Mouse (Mus musculus): Measurements from ENCODE around the gene Rab27a. TPM values are rescaled to one million over a fixed set of nuclear protein-coding genes. Genes with fewer than 3 reads are reported as not detected.

Gene Rab27a
- 85.9 and 109 TPM in 2 replicates for total RNA-seq (2017)

GRCm38 (mm10) chr9:73044146-73045079, at the start of gene Rab27a:
Gene Rab27a, plus strand, starts transcription at chr9:73044854.
- ATAC-seq (replicated peaks in 1 of 2; ENCODE audit: insufficient read depth in 1 of 2, low FRiP score in 2 of 2, low TSS enrichment in 1 of 2, low read depth in 1 of 2, poor library complexity in 2 of 2, severe bottlenecking in 2 of 2), result peak; percentile 82 to 84

GRCm38 (mm10) chr9:72996167-72996566, 48.5 kb upstream of the Rab27a start:
- ATAC-seq (replicated peaks in 1 of 2; ENCODE audit: insufficient read depth in 1 of 2, low FRiP score in 2 of 2, low TSS enrichment in 1 of 2, low read depth in 1 of 2, poor library complexity in 2 of 2, severe bottlenecking in 2 of 2), result no peak

- no peak for ATAC-seq (replicated peaks in 1 of 2; ENCODE audit: insufficient read depth in 1 of 2, low FRiP score in 2 of 2, low TSS enrichment in 1 of 2, low read depth in 1 of 2, poor library complexity in 2 of 2, severe bottlenecking in 2 of 2)
These were observed 47.8 kb upstream of the Rab27a start for GRCm38 (mm10) chr9:72996806-72997205.

- no peak for ATAC-seq (replicated peaks in 1 of 2; ENCODE audit: insufficient read depth in 1 of 2, low FRiP score in 2 of 2, low TSS enrichment in 1 of 2, low read depth in 1 of 2, poor library complexity in 2 of 2, severe bottlenecking in 2 of 2)
These were observed 44.2 kb upstream of the Rab27a start for GRCm38 (mm10) chr9:73000487-73000886.

GRCm38 (mm10) chr9:73001314-73002011, 43.2 kb upstream of the Rab27a start:
- no peak; a peak in 1 of 4 replicates for ATAC-seq (replicated peaks in 1 of 2; ENCODE audit: insufficient read depth in 1 of 2, low FRiP score in 2 of 2, low TSS enrichment in 1 of 2, low read depth in 1 of 2, poor library complexity in 2 of 2, severe bottlenecking in 2 of 2)

- ATAC-seq (replicated peaks in 1 of 2; ENCODE audit: insufficient read depth in 1 of 2, low FRiP score in 2 of 2, low TSS enrichment in 1 of 2, low read depth in 1 of 2, poor library complexity in 2 of 2, severe bottlenecking in 2 of 2), result no peak
These were observed 42.5 kb upstream of the Rab27a start for GRCm38 (mm10) chr9:73002177-73002576.

GRCm38 (mm10) chr9:73004076-73004475, 40.6 kb upstream of the Rab27a start:
- ATAC-seq (replicated peaks in 1 of 2; ENCODE audit: insufficient read depth in 1 of 2, low FRiP score in 2 of 2, low TSS enrichment in 1 of 2, low read depth in 1 of 2, poor library complexity in 2 of 2, severe bottlenecking in 2 of 2), result no peak

GRCm38 (mm10) chr9:73005106-73005505, 39.5 kb upstream of the Rab27a start:
- no peak for ATAC-seq (replicated peaks in 1 of 2; ENCODE audit: insufficient read depth in 1 of 2, low FRiP score in 2 of 2, low TSS enrichment in 1 of 2, low read depth in 1 of 2, poor library complexity in 2 of 2, severe bottlenecking in 2 of 2)

GRCm38 (mm10) chr9:73006175-73006574, 38.5 kb upstream of the Rab27a start:
- ATAC-seq (replicated peaks in 1 of 2; ENCODE audit: insufficient read depth in 1 of 2, low FRiP score in 2 of 2, low TSS enrichment in 1 of 2, low read depth in 1 of 2, poor library complexity in 2 of 2, severe bottlenecking in 2 of 2), result no peak

GRCm38 (mm10) chr9:73008384-73008783, 36.3 kb upstream of the Rab27a start:
- no peak for ATAC-seq (replicated peaks in 1 of 2; ENCODE audit: insufficient read depth in 1 of 2, low FRiP score in 2 of 2, low TSS enrichment in 1 of 2, low read depth in 1 of 2, poor library complexity in 2 of 2, severe bottlenecking in 2 of 2)

- ATAC-seq (replicated peaks in 1 of 2; ENCODE audit: insufficient read depth in 1 of 2, low FRiP score in 2 of 2, low TSS enrichment in 1 of 2, low read depth in 1 of 2, poor library complexity in 2 of 2, severe bottlenecking in 2 of 2), result no peak
These were observed 32.0 kb upstream of the Rab27a start for GRCm38 (mm10) chr9:73012629-73013028.

GRCm38 (mm10) chr9:73014724-73015123, 29.9 kb upstream of the Rab27a start:
- no peak for ATAC-seq (replicated peaks in 1 of 2; ENCODE audit: insufficient read depth in 1 of 2, low FRiP score in 2 of 2, low TSS enrichment in 1 of 2, low read depth in 1 of 2, poor library complexity in 2 of 2, severe bottlenecking in 2 of 2)

- no peak for ATAC-seq (replicated peaks in 1 of 2; ENCODE audit: insufficient read depth in 1 of 2, low FRiP score in 2 of 2, low TSS enrichment in 1 of 2, low read depth in 1 of 2, poor library complexity in 2 of 2, severe bottlenecking in 2 of 2)
These were observed 24.8 kb upstream of the Rab27a start for GRCm38 (mm10) chr9:73019841-73020240.

- no peak for ATAC-seq (replicated peaks in 1 of 2; ENCODE audit: insufficient read depth in 1 of 2, low FRiP score in 2 of 2, low TSS enrichment in 1 of 2, low read depth in 1 of 2, poor library complexity in 2 of 2, severe bottlenecking in 2 of 2)
These were observed 24.0 kb upstream of the Rab27a start for GRCm38 (mm10) chr9:73020566-73021097.

- no peak for ATAC-seq (replicated peaks in 1 of 2; ENCODE audit: insufficient read depth in 1 of 2, low FRiP score in 2 of 2, low TSS enrichment in 1 of 2, low read depth in 1 of 2, poor library complexity in 2 of 2, severe bottlenecking in 2 of 2)
These were observed 18.6 kb upstream of the Rab27a start for GRCm38 (mm10) chr9:73025818-73026636.

- ATAC-seq (replicated peaks in 1 of 2; ENCODE audit: insufficient read depth in 1 of 2, low FRiP score in 2 of 2, low TSS enrichment in 1 of 2, low read depth in 1 of 2, poor library complexity in 2 of 2, severe bottlenecking in 2 of 2), result no peak; a peak in 1 of 4 replicates
These were observed 14.2 kb upstream of the Rab27a start for GRCm38 (mm10) chr9:73030443-73030842.

- no peak for ATAC-seq (replicated peaks in 1 of 2; ENCODE audit: insufficient read depth in 1 of 2, low FRiP score in 2 of 2, low TSS enrichment in 1 of 2, low read depth in 1 of 2, poor library complexity in 2 of 2, severe bottlenecking in 2 of 2)
These were observed 13.2 kb upstream of the Rab27a start for GRCm38 (mm10) chr9:73031421-73031820.

Data from hematopoietic stem cell, adult 5-6 weeks (primary cell).